In the genomic region with DNA sequence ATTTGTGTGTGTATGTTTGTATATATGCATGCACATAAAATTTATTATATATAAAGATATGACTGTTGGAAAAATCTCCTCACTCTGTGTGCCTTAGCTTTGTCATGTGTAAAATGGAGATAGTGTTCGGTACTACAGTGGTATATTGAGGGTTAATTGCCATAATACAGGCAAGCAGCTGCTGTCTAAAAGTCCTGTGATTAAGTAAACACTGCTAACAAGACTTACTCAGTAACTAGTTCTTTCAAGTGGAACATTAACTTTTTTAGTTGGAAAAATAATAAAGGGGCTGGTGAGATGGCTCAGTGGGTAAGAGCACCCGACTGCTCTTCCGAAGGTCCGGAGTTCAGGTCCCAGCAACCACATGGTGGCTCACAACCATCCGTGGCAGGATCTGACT, we compare ENCODE assay signal across 18 mouse cellular contexts.
"Had no signal": no experiment of that assay in that cellular context is flagged by ENCODE, and none has a peak within 500 bp of the region (broad histone marks: within the 10 kb centered on the region; RNA-seq: fewer than 3 reads in every experiment).

No protein-coding gene starts in this region.

- ATAC-seq: hindbrain, postnatal 0 days; midbrain, embryonic 15.5 days had no signal

- H3K27ac ChIP-seq: hindbrain, embryonic 13.5 days; hindbrain, postnatal 0 days; limb, embryonic 13.5 days; liver, embryonic 15.5 days; lung, embryonic 15.5 days; macrophage; midbrain, embryonic 15.5 days; neural tube, embryonic 12.5 days; stomach, embryonic 15.5 days had no signal

- H3K4me2 ChIP-seq: hindbrain, embryonic 13.5 days; limb, embryonic 13.5 days; liver, embryonic 15.5 days; lung, embryonic 15.5 days; midbrain, embryonic 11.5 days; midbrain, embryonic 15.5 days; neural tube, embryonic 12.5 days; stomach, embryonic 15.5 days had no signal

- H3K9ac ChIP-seq: hindbrain, embryonic 13.5 days; limb, embryonic 13.5 days; liver, embryonic 15.5 days; lung, embryonic 15.5 days; midbrain, embryonic 15.5 days; neural tube, embryonic 12.5 days; stomach, embryonic 15.5 days had no signal

- DNase-seq: layer of hippocampus, postnatal 36 days; left cerebral cortex, postnatal 4 days; lung, postnatal 14 days; retina, postnatal 1 day; right cerebral cortex, postnatal 14 days; thymus, adult 2 months; thymus, postnatal 25 days had no signal

- H3K9me3 ChIP-seq: hindbrain, embryonic 13.5 days; limb, embryonic 13.5 days; liver, embryonic 15.5 days; lung, embryonic 15.5 days; megakaryocyte, embryonic 14.5 days; midbrain, embryonic 15.5 days; neural tube, embryonic 12.5 days; stomach, embryonic 15.5 days had no signal

- H3K36me3 ChIP-seq: hindbrain, embryonic 13.5 days; midbrain, embryonic 15.5 days; neural tube, embryonic 12.5 days; stomach, embryonic 15.5 days had no signal

- H3K4me3 ChIP-seq: hindbrain, embryonic 13.5 days; limb, embryonic 13.5 days; liver, embryonic 15.5 days; lung, embryonic 15.5 days; megakaryocyte, embryonic 14.5 days; midbrain, embryonic 15.5 days; neural tube, embryonic 12.5 days; stomach, embryonic 15.5 days had no signal

- H3K27me3 ChIP-seq: hindbrain, embryonic 13.5 days; limb, embryonic 13.5 days; liver, embryonic 15.5 days; lung, embryonic 15.5 days; megakaryocyte, embryonic 14.5 days; midbrain, embryonic 15.5 days; neural tube, embryonic 12.5 days; stomach, embryonic 15.5 days had no signal

- H3K4me1 ChIP-seq: neural tube, embryonic 12.5 days had no signal
